Comparison of ENCODE assay signal across 1 mouse cellular context in genomic region chr3:138240411-138240810, GRCm38 (mm10).
A peak's percentile ranks its signal among the peaks of the same experiment; 100 is the strongest.
TF ChIP-seq lines count a peak whose summit lies in the region.

No protein-coding gene starts in this region.

TF ChIP-seq in MEL, 35 proteins besides CTCF, POLR2A, EP300 and RAD21 (continued from another document):
- peak; percentile 39 for TF ChIP-seq SIN3A (IDR thresholded peaks at IDR 0.05; ENCODE audit: low read length)
- peak; percentile 37; the same call in 1 of the 2 replicates for TF ChIP-seq ZNF384 (IDR thresholded peaks at IDR 0.05; ENCODE audit: low read depth, low read length)
- no peak for TF ChIP-seq POLR2AphosphoS5 (IDR thresholded peaks at IDR 0.05; ENCODE audit: borderline replicate concordance, low read depth, low read length)
- TF ChIP-seq GATA1 (IDR thresholded peaks at IDR 0.05; ENCODE audit: low read depth, low read length) = no peak
- no peak for TF ChIP-seq MAX (IDR thresholded peaks at IDR 0.05; ENCODE audit: low read length)
- no peak for TF ChIP-seq MEF2A (IDR thresholded peaks at IDR 0.05; ENCODE audit: extremely low read depth, insufficient replicate concordance, low read depth, low read length, poor library complexity, severe bottlenecking)
- TF ChIP-seq E2F4 (IDR thresholded peaks at IDR 0.05; ENCODE audit: borderline replicate concordance, low read depth, low read length) = no peak
- no peak for TF ChIP-seq MAFK (IDR thresholded peaks at IDR 0.05; ENCODE audit: borderline replicate concordance, low read depth, low read length)
- no peak; the same call in 1 of the 2 replicates for TF ChIP-seq MXI1 (IDR thresholded peaks at IDR 0.05; ENCODE audit: low read depth, low read length)
- TF ChIP-seq KAT2A (conservative IDR thresholded peaks at IDR 0.05; ENCODE audit: low read depth, low read length) = no peak
- TF ChIP-seq TAL1 (IDR thresholded peaks at IDR 0.05; ENCODE audit: low read length) = no peak
- 0 out of 2 replicates have a peak, but pooled peaks have one; percentile 31 for TF ChIP-seq TCF12 (IDR thresholded peaks at IDR 0.05; ENCODE audit: low read depth, low read length)
- no peak for TF ChIP-seq MYC (IDR thresholded peaks at IDR 0.05; ENCODE audit: low read depth, low read length)
- no peak for TF ChIP-seq GABPA (IDR thresholded peaks at IDR 0.05; ENCODE audit: low read depth, low read length)
- TF ChIP-seq NRF1 (IDR thresholded peaks at IDR 0.05; ENCODE audit: insufficient read depth, low read depth, low read length, poor library complexity, severe bottlenecking) = no peak
- no peak for TF ChIP-seq BHLHE40 (IDR thresholded peaks at IDR 0.05; ENCODE audit: borderline replicate concordance, low read depth, low read length)
- no peak for TF ChIP-seq ZKSCAN1 (IDR thresholded peaks at IDR 0.05; ENCODE audit: low read depth, low read length)
- no peak for TF ChIP-seq TBP (IDR thresholded peaks at IDR 0.05; ENCODE audit: low read depth, low read length)
- no peak for TF ChIP-seq POLR2AphosphoS2 (IDR thresholded peaks at IDR 0.05; ENCODE audit: low read length)
- no peak for TF ChIP-seq ELF1 (IDR thresholded peaks at IDR 0.05; ENCODE audit: low read depth, low read length)
- TF ChIP-seq MYB (IDR thresholded peaks at IDR 0.05; ENCODE audit: low read depth, low read length) = no peak
- no peak for TF ChIP-seq MAZ (IDR thresholded peaks at IDR 0.05; ENCODE audit: low read depth, low read length)
- TF ChIP-seq NELFE (IDR thresholded peaks at IDR 0.05; ENCODE audit: low read depth, low read length) = no peak
- TF ChIP-seq SMC3 (IDR thresholded peaks at IDR 0.05; ENCODE audit: low read depth, low read length) = peak; percentile 71
- no peak for TF ChIP-seq HCFC1 (IDR thresholded peaks at IDR 0.05; ENCODE audit: low read depth, low read length)
